Mouse (Mus musculus): Measurements from ENCODE around the gene Bnip3.

- TF ChIP-seq TAL1 (IDR thresholded peaks at IDR 0.05; ENCODE audit: low read length) (no peak), GATA1 (IDR thresholded peaks at IDR 0.05; ENCODE audit: low read length) (no peak)
Observed at GRCm38 (mm10) chr7:138947741-138948140, 38.4 kb upstream of the Bnip3 start.
